In genomic region chr2:181068499-181068898, GRCm38 (mm10) we compare ENCODE assay signal across 23 mouse cellular contexts. TPM values are rescaled to one million over a fixed set of nuclear protein-coding genes. Genes with fewer than 3 reads are reported as not detected.
DNase-seq lines count a peak whose midpoint lies in the region; ATAC-seq and TF ChIP-seq lines count a peak whose summit lies in the region.
"Had no signal": no experiment of that assay in that cellular context is flagged by ENCODE, and none has a peak within 500 bp of the region (broad histone marks: within the 10 kb centered on the region; RNA-seq: fewer than 3 reads in every experiment).

No protein-coding gene starts in this region.

- TF ChIP-seq CTCF in left cerebral cortex, adult 2 months (IDR thresholded peaks at IDR 0.05), result no peak
- no peak for TF ChIP-seq CTCF in cortical plate, adult 2 months (IDR thresholded peaks at IDR 0.05; ENCODE audit: extremely low read depth, insufficient read depth, low read length)

- no peak for DNase-seq in left cerebral cortex, adult 2 months (ENCODE audit: extremely low spot score in 1 of 2, low spot score in 2 of 2)
- DNase-seq in left cerebral cortex, postnatal 10 days (ENCODE audit: extremely low spot score in 1 of 2, low spot score in 2 of 2), result no peak
- DNase-seq in adrenal gland, postnatal 4 days (ENCODE audit: low spot score in 2 of 2), result no peak
- DNase-seq: adrenal gland, adult 2 months; adrenal gland, postnatal 10 days; adrenal gland, postnatal 25 days; cerebellum, adult 11 months; cerebellum, adult 18-20 months; cerebellum, adult 8-10 months; cerebellum, adult 9-11 months; cerebellum, postnatal 14 days; cerebellum, postnatal 36 days had no signal

- no peak overlapping the region for H3K4me3 ChIP-seq in left cerebral cortex, adult 2 months
- no peak overlapping the region for H3K4me3 ChIP-seq in cortical plate, adult 2 months (ENCODE audit: insufficient read depth, low read length)
- H3K4me3 ChIP-seq: embryonic facial prominence, embryonic 10.5 days; embryonic facial prominence, embryonic 12.5 days; erythroblast, embryonic 14.5 days; forebrain, embryonic 10.5 days; forebrain, embryonic 12.5 days had no signal

- no peak for ATAC-seq in erythroblast, adult 5-6 weeks (replicated peaks; ENCODE audit: low FRiP score, poor library complexity, severe bottlenecking)
- ATAC-seq: forebrain, embryonic 14.5 days; forebrain, embryonic 16.5 days had no signal

- intact Hi-C loops in left cerebral cortex, adult 2 months (cut with DNase I), result loop anchor here (10.0 kb wide), 1 partner anchor 244 kb away; no protein-coding TSS in a partner anchor
- intact Hi-C loops in left cerebral cortex, postnatal 10 days (cut with DNase I), result loop anchor here (10.0 kb wide), 1 partner anchor 274 kb away; no protein-coding TSS in a partner anchor

- peaks cover 11% of the 10 kb centered on the region for H3K4me1 ChIP-seq in cortical plate, adult 2 months (ENCODE audit: control insufficient read depth, insufficient read depth, low read length)
- H3K4me1 ChIP-seq: embryonic facial prominence, embryonic 10.5 days; embryonic facial prominence, embryonic 12.5 days; forebrain, embryonic 10.5 days; forebrain, embryonic 12.5 days had no signal

- TF ChIP-seq POLR2A in cortical plate, adult 2 months (IDR thresholded peaks at IDR 0.05; ENCODE audit: extremely low read depth, insufficient read depth, low read length), result no peak

- peak overlapping the region; percentile 96 for H3K27ac ChIP-seq in left cerebral cortex, adult 2 months
- peak overlapping the region; percentile 57; the same call in 1 of the 2 replicates for H3K27ac ChIP-seq in cortical plate, adult 2 months (ENCODE audit: insufficient read depth, low read length)
- H3K27ac ChIP-seq: embryonic facial prominence, embryonic 10.5 days; embryonic facial prominence, embryonic 12.5 days; forebrain, embryonic 10.5 days; forebrain, embryonic 12.5 days had no signal

RNA-seq across cellular contexts. Expression of gene Chrna4, which starts 25.2 kb away (rescaled TPM):
- total RNA-seq in left cerebral cortex, adult 2 months (2021), result 10 to 100 TPM; 34.8 to 36.0 TPM
- total RNA-seq in left cerebral cortex, postnatal 10 days (2021), result 10 to 100 TPM; 40.5 to 44.1 TPM
- polyA plus RNA-seq in cortical plate, adult 2 months (2012; rRNA removed), result 17.6 and 17.7 TPM in 2 replicates
- total RNA-seq in erythroblast, adult 5-6 weeks (2015; ENCODE audit: low replicate concordance), result not detected in 2 replicates
- not detected in 2 replicates for total RNA-seq in erythroblast, adult 5-6 weeks (2017; ENCODE audit: low replicate concordance)
- 10 to 100 TPM; 11.1 to 13.6 TPM for total RNA-seq in adrenal gland, postnatal 4 days (2021)
- total RNA-seq: common myeloid progenitor, adult 5-6 weeks had no signal
- polyA plus RNA-seq: C2C12; erythroblast, embryonic 14.5 days had no signal

Comparison
In these comparisons a context has a peak if more than half of its experiments do, and no peak if none do; other contexts are left out.
1. RNA of gene Chrna4, which starts 25.2 kb away (total RNA-seq): 40.5 to 44.1 TPM in left cerebral cortex, postnatal 10 days, 34.8 to 36.0 TPM in left cerebral cortex, adult 2 months and 11.1 to 13.6 TPM in adrenal gland, postnatal 4 days; not detected in erythroblast, adult 5-6 weeks; every median in the first group is over 10 times any median in the second.